Mouse (Mus musculus) bone marrow, adult 2 months (tissue): Measurements from ENCODE around the gene Pla2g12b.
"Not testable (repeated sequence)": the region's sequence is repeated elsewhere in the genome, so short reads cannot be mapped to it uniquely, and the experiment has no call there.

ENCODE experiments used
- CTCF ChIP-seq: fragments of 200-500 bp; IDR thresholded peaks from 2 replicates; pipeline ENCODE4 v1.5.1; 2011; ENCODE audit warnings: low read length, control low read depth; ENCODE audit not compliant: control insufficient read depth, insufficient read depth
- POLR2A ChIP-seq: fragments of 200-500 bp; IDR thresholded peaks from 2 replicates; pipeline ENCODE4 v1.6.1; 2011; ENCODE audit warnings: low read depth, mild to moderate bottlenecking, control low read depth, low read length, borderline replicate concordance; ENCODE audit not compliant: control insufficient read depth

- not testable (repeated sequence) for TF ChIP-seq POLR2A, CTCF
These were observed 21.9 kb upstream of the Pla2g12b start for GRCm38 (mm10) chr10:59381563-59381962.
